Mouse (Mus musculus) macrophage (primary cell): ENCODE data around the gene Gm17581. TPM values are rescaled to one million over a fixed set of nuclear protein-coding genes. Genes with fewer than 3 reads are reported as not detected.
A peak's percentile ranks its signal among the peaks of the same experiment; 100 is the strongest.

ENCODE experiments used
- H3K27ac ChIP-seq: fragments of 350-480 bp; formaldehyde crosslinking; 2 replicates; pipeline ENCODE4 v1.9.0; 2021
- H3K36me3 ChIP-seq: fragments of 350-480 bp; formaldehyde crosslinking; 2 replicates; pipeline ENCODE4 v1.9.0; 2021; ENCODE audit errors: inconsistent target
- H3K4me3 ChIP-seq: fragments of 350-480 bp; formaldehyde crosslinking; 2 replicates; pipeline ENCODE4 v1.9.0; 2021; ENCODE audit errors: inconsistent target
- H3K79me2 ChIP-seq: fragments of 350-480 bp; formaldehyde crosslinking; 2 replicates; pipeline ENCODE4 v1.9.0; 2021; ENCODE audit errors: inconsistent target
- WGBS: methylation state at CpG from one replicate; pipeline ENCODE4 v1.1.7; 2026; ENCODE audit warnings: inconsistent platforms; ENCODE audit not compliant: missing documents; 5-methylcytosine and 5-hydroxymethylcytosine counted together
- polyA plus RNA-seq: library from polyadenylated mRNA; stranded (reverse); fragments of 250-400 nt; gene quantifications from 3 replicates; pipeline ENCODE4 v1.2.4, GENCODE M21; 2018; ENCODE audit warnings: inconsistent platforms

The Gm17581 gene
- polyA plus RNA-seq, 1 experiment from 2014 or later: not detected

DNA sequence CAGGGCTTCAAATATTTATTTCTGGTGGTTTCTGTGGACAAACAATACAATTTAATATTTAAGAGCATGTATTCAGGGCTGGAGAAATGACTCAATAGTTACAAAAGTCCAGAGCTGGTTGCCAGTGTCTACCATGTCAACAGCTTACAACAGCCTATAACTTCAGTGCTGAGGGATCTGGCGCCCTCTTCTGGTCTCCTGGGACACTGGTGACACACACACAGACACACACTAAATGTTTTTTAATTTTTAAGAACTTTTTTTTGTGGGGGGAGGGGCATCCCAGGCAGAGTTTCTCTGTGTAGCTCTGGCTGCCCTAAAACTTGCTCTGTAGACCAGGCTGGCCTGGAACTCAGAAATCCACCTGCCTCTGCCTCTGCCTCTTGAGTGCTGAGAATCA, 20.1 kb upstream of the Gm17581 start:
- Histone ChIP-seq H3K79me2 (no peaks in the 10 kb centered on the region), H3K27ac (no peak overlapping the region), H3K4me3 (no peak overlapping the region), H3K36me3 (no peaks in the 10 kb centered on the region)
- 11% methylated on average over 1 of the region's 1 CpGs for WGBS

DNA sequence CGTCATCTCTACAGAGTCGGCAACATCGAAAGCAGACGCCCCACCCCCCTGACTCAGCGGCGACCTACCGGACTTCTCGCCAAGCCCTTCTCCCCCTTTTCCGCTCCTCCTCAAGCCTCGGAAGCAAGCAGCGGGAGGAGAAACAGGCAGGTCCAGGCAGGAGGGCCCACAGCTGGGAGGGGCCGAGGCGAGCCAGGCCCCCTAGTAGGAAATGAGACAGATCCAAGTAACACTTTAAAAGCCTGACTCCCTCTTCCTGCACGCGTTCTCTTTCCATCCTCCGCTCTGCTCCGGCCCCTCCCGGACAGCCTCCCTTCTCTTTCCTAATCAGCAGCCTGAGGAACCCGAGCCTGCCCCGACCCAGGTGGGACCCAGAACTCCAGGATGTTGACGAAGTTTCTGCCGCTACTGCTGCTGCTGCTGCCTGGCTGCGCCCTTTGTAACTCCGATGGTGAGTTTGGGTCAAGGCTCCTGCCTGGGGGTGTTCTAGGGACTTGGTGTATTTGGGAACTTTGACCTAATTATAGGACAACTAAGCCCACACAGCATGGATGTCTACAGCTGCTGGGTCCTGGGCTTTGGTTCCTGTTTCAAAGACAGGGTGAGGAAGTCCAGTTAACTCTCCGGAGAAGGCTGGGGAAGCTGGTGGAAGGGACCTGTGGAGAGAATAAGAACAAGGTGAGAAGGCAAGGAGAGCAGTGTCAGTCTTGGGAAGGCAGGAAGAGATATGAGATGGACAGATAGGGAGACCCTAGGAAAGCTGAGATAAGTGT, 15.5 kb upstream of the Gm17581 start, which contains the start of gene Procr:
Gene Procr (plus strand): TSS at position 104 of the 773 bp plus-strand sequence.
- peak within 1 kb of the TSS; percentile 31 for H3K4me3 ChIP-seq
- no peaks in the 10 kb centered on the region for H3K36me3 ChIP-seq
- H3K27ac ChIP-seq: no peak within 1 kb of the TSS
- under 1% methylated on average over 25 of the region's 25 CpGs for WGBS
- no peaks in the 10 kb centered on the region for H3K79me2 ChIP-seq

- WGBS: 86% methylated on average over 4 of the region's 4 CpGs
- no peak overlapping the region for H3K4me3 ChIP-seq
- no peaks in the 10 kb centered on the region for H3K79me2 ChIP-seq
- no peak overlapping the region for H3K27ac ChIP-seq
- H3K36me3 ChIP-seq: no peaks in the 10 kb centered on the region
Observed at GRCm38 (mm10) chr2:155749394-155749793, 13.7 kb upstream of the Gm17581 start.

- Histone ChIP-seq H3K4me3 (no peak overlapping the region), H3K36me3 (no peaks in the 10 kb centered on the region), H3K79me2 (no peaks in the 10 kb centered on the region), H3K27ac (no peak overlapping the region)
- WGBS: 69% methylated on average over 3 of the region's 3 CpGs
Observed at GRCm38 (mm10) chr2:155745487-155745886, 9.8 kb upstream of the Gm17581 start.

GRCm38 (mm10) chr2:155743351-155743750, 7.7 kb upstream of the Gm17581 start:
- Histone ChIP-seq H3K36me3 (no peaks in the 10 kb centered on the region), H3K27ac (no peak overlapping the region), H3K79me2 (no peaks in the 10 kb centered on the region), H3K4me3 (no peak overlapping the region)
- WGBS: 30% methylated on average over 9 of the region's 9 CpGs

GRCm38 (mm10) chr2:155742931-155743337, 7.3 kb upstream of the Gm17581 start:
- H3K36me3 ChIP-seq: no peaks in the 10 kb centered on the region
- WGBS: 16% methylated on average over 12 of the region's 12 CpGs

GRCm38 (mm10) chr2:155742211-155742610, 6.5 kb upstream of the Gm17581 start:
- Histone ChIP-seq H3K4me3 (no peak overlapping the region), H3K36me3 (no peaks in the 10 kb centered on the region), H3K27ac (no peak overlapping the region), H3K79me2 (no peaks in the 10 kb centered on the region)
- WGBS: 43% methylated on average over 11 of the region's 11 CpGs

More at GRCm38 (mm10) chr2:155742931-155743337, 7.3 kb upstream of the Gm17581 start:
- no peak overlapping the region for H3K27ac ChIP-seq
- H3K79me2 ChIP-seq: no peaks in the 10 kb centered on the region
- no peak overlapping the region for H3K4me3 ChIP-seq

DNA sequence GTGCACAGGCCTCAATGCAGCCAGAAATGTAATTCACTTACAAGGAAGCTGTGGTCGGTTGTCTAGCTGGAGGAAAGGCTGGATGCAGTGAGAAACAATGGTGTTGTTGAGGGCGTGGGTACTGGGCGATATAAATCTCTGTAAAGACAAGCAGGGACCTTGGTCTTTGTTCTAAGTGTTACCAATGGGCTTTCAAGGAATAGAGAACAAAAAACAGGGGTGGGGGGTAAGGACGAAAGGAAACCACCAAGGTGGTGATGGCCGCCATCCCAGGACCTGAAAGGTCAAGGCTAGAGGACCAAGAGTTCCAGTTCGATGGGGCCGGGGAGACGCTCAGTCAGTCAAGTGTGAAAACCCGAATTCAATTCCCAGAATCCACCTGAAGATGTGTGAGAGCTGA, 2.1 kb upstream of the Gm17581 start:
- Histone ChIP-seq H3K79me2 (no peaks in the 10 kb centered on the region), H3K4me3 (no peak overlapping the region), H3K27ac (no peak overlapping the region), H3K36me3 (no peaks in the 10 kb centered on the region)
- 56% methylated on average over 9 of the region's 9 CpGs for WGBS

GRCm38 (mm10) chr2:155736936-155737335, 1.3 kb upstream of the Gm17581 start:
- Histone ChIP-seq H3K79me2 (no peaks in the 10 kb centered on the region), H3K4me3 (no peak overlapping the region), H3K27ac (no peak overlapping the region), H3K36me3 (no peaks in the 10 kb centered on the region)
- WGBS: 56% methylated on average over 6 of the region's 6 CpGs

DNA sequence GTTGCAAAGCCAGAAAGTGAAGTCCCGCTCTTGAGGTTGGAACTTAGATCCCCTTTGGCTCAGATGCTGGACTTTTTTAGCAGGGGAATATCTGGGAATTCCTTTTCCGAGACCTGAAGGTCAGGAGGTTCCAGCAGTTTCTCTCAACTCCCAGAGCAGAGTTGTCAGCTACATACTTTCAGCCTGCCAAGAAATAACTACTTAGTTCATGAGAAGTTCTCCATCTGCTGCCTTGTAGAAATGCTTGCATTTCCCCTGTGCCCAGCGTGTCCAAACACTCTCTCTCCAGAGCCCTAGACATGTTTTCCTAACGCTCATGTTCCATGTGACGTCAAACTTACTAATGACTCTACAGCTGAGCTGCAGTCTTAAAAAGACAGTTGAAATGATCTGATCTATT, 586 bp downstream of the Gm17581 start:
- Histone ChIP-seq H3K4me3 (no peak overlapping the region), H3K36me3 (no peaks in the 10 kb centered on the region), H3K79me2 (no peaks in the 10 kb centered on the region), H3K27ac (no peak overlapping the region)
- 86% methylated on average over 5 of the region's 5 CpGs for WGBS

- H3K27ac ChIP-seq: no peak within 1 kb of the TSS
- WGBS: under 1% methylated on average over 33 of the region's 33 CpGs
- H3K79me2 ChIP-seq: peaks cover 18% of the 10 kb centered on the region; the same call in 1 of the 2 replicates
- H3K36me3 ChIP-seq: 0 out of 2 replicates have a peak, but pooled peaks cover 2% of the 10 kb centered on the region
- peak within 1 kb of the TSS; percentile 79 for H3K4me3 ChIP-seq
Observed at GRCm38 (mm10) chr2:155729158-155729645, 6.5 kb downstream of the Gm17581 start, which contains the start of gene Edem2. Gene Edem2, minus strand, starts transcription at chr2:155729475.

- no peak overlapping the region for H3K27ac ChIP-seq
- WGBS: 7% methylated on average over 15 of the region's 15 CpGs
Observed at GRCm38 (mm10) chr2:155728742-155729141, 6.9 kb downstream of the Gm17581 start.

GRCm38 (mm10) chr2:155727764-155728395, 7.8 kb downstream of the Gm17581 start:
- Histone ChIP-seq H3K4me3 (no peak overlapping the region), H3K79me2 (peaks cover 18% of the 10 kb centered on the region; the same call in 1 of the 2 replicates), H3K36me3 (peaks cover 15% of the 10 kb centered on the region), H3K27ac (no peak overlapping the region)
- WGBS: 73% methylated on average over 7 of the region's 7 CpGs

More at GRCm38 (mm10) chr2:155728742-155729141, 6.9 kb downstream of the Gm17581 start:
- peak overlapping the region; percentile 79 for H3K4me3 ChIP-seq
- peaks cover 18% of the 10 kb centered on the region; the same call in 1 of the 2 replicates for H3K79me2 ChIP-seq
- peaks cover 7% of the 10 kb centered on the region; the same call in 1 of the 2 replicates for H3K36me3 ChIP-seq

DNA sequence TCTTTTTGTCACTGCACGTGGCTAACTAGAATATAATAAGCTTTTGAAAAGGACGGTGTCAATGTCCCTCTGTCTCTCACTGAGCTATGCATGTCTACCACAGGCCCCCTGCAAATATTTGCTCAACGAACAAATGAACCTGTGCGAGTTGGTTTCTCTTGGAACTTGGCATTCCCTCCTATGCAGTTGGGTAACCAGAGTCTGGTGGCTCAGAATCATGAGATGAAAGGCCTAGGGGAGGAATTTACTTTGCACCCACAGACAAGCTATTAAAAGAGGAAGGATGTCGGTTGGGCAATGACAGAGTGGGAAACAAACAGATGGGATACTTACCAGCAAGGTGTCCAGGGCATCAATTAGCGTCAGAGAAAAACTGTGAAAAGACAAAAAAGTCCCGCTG, 9.4 kb downstream of the Gm17581 start:
- Histone ChIP-seq H3K36me3 (peaks cover 27% of the 10 kb centered on the region), H3K79me2 (peaks cover 18% of the 10 kb centered on the region; the same call in 1 of the 2 replicates), H3K4me3 (no peak overlapping the region), H3K27ac (no peak overlapping the region)
- WGBS: 32% methylated on average over 7 of the region's 7 CpGs

- WGBS: 55% methylated on average over 6 of the region's 6 CpGs
- peaks cover 18% of the 10 kb centered on the region; the same call in 1 of the 2 replicates for H3K79me2 ChIP-seq
- peaks cover 42% of the 10 kb centered on the region for H3K36me3 ChIP-seq
- no peak overlapping the region for H3K27ac ChIP-seq
- no peak overlapping the region for H3K4me3 ChIP-seq
Observed at GRCm38 (mm10) chr2:155724526-155724925, 11.1 kb downstream of the Gm17581 start.
